Mouse (Mus musculus) cerebellum, adult 9-10 months (tissue): ENCODE results near the gene Larp4b.
"Not testable (repeated sequence)": the region's sequence is repeated elsewhere in the genome, so short reads cannot be mapped to it uniquely, and the experiment has no call there.

Experiments
- DNase-seq: peaks from one replicate; pipeline ENCODE4 v3.0.0; 2022

The Larp4b gene

DNA sequence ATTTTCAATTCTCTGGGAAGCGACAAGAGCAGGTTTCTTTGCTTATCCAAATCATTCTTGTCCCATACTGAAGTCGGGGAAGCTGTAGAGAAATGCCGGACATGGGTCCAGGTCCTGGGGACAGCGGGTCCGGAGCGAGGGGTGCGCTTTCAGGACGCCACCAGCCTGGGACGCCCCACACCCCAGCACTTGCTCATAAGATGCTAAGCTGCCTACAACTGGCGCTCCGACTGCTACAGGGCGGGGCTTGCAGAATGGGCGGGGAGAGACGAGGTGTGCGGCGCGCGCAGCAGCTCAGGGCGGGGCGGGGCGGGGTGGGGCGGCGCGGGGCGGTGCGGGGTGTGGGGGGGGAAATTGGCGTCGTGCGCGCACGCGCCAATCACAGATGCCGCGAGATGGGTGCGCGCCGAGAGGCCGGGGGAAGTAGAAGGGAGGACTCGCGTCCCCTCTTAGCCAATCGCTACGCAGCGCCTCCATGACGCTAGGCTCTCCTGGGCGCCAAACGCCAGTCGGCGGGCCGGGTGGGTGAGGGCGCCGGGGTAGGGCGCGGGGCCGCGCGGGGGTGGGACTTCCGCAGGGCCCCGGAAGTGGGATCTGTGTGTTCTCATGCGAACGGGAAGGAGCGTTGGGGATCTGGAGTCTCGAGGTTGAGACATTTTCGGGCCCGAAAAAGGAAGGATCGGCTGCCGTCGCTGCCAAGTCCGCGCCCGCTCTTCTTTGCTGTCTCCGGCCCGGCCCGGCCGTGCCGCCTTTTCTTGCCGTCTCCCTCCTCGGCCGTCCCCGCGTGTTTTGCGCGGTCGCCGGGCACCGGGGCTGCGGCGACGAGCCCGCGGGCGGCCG is at the start of gene Larp4b:
Larp4b (plus strand) TSS at position 566 of the 840 bp plus-strand sequence.
- DNase-seq, result peak; percentile 96

DNA sequence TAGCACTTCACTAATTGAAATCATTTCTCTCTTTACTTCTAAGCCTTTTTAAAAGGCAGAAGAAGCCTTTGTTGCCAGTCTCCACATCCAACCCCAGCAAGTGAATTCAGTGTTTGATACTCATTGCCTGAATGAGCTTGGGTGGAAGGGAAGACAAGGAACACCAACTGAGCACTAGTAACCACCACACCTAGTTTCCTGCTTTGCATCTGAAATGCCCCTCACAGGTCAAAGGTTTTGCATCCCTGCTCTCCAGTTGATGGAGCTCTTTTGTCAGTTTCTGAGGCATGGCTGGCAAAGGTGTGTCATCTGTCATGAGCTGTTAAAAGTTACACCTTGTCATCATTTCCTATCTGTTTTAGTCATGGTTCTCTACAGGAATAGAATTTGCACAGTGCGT is 49.0 kb upstream of the Larp4b start:
- no peak for DNase-seq

DNA sequence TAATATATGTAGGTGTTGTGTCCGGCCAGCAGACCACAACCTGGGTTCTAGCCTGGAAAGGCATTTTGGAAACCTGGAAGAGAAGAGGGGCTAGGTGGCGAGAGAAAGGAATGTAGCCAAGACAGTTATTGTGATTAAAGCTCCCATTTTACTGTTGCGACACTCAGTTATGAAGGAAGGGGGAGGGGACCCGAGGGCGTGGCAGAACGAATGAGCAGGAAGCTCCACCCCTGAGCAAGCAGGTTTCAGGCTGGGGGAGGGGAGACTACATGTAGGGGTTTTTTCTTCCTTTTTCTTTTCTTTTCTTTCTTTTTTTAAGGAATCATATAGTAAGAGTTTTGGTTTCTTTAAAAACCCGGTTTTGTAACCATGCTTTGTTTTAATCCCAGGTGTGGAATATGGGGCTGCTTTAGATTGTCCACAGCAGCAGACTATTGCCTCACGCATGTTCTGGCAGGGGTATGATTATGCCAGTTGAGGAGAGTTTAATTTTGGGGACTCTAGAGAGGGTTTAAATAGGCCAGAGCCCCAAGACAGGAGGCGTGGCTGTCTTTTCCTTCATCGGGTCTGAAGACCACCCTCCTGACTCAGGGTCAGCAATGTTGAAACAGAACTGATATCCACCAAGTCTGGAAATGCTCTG is 41.5 kb upstream of the Larp4b start:
- not testable (repeated sequence) for DNase-seq

DNA sequence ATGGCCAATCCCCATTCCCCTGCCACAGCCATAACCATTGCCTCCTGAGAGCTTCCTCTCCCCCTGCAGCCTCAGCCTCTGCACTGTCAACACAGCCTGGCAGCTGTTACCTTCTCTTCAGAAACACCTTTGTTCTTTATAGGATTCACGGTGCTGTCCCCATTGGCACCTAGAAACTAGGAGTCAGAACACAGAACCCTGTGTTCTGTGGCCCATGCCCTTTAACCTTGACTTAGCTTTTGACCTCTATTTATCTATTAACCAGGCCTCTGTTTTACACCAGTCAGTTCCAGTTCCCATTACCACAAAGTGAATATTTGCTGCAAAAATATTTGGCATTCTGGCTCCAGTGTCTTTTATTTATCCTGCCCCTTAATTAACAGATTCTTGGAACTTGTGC is 36.4 kb upstream of the Larp4b start:
- DNase-seq, result no peak

DNA sequence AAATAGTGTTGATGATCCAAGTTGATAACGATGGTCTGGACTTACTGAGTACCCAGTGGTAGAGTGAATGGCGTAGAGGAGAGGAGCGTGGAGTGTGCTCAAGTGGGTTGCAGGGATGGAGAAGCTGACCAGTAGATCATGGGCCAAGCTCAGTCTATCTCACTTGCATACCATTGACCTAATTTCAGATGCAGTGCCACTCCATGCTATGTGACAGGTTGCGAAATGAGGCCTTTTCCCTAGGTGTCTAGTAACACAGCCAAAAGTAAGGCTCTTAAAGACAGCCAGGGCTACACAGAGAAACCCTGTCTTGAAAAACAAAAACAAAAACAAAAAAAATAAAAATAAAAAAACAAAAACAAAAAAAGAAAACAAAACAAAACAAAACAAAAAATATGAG is 35.0 kb upstream of the Larp4b start:
- no peak for DNase-seq

DNA sequence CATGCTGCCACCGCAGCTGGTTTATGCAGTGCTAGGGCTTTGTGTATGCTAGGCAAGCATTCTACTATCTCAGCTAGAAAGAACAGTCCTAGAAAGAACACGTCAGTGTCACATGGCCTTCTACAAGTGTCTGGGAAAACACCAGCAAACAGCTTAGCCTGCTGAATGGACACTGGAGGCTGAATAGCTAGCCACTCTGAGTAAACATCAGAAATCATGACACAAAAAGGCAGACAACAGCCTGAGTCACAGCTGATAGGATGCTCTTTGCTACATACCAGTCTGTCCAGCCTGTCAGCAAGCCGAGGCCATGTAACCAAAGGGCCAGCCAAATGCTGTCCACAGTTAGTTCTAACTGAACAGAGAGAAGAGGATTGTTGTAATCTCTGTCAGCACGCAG is 32.3 kb upstream of the Larp4b start:
- DNase-seq, result no peak

DNA sequence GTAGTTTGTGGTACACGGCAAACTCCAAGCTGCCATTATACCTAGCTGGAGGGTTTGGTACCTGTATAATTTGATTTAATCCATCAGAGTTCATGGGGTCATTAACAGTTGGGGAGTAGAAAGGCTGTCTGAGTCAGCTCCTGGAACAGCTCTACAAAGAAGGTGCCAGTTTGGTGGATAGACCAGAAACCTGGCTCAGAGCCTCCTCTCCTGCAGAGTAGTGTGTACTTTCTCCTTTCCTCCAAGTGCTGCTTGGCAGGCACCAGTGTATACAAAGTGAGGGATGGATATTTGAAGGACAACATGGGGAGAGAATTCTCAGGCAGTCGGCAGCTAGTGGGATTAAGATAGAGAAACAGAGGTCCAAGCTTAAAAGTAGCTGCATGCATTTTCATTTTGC is 29.5 kb upstream of the Larp4b start:
- DNase-seq, result peak; percentile 39

DNA sequence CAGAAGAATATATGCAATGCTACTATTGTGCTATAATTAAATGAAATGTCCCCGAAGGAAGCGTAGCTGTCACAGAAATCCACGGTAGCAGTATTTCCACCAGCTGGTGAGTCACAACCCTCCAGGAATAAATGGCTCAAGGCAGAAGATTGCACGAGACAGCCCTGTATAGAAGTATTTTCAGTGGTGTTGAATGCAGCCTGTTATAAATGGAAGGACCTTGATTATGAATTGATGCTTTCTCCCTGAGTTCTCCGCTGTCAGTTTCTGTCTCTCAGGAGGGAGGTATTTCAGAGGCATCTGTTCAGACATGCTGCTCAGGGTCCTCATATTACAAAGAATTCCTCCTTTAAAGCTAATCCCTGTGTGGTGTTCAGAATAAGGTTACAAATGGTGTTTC is 27.6 kb upstream of the Larp4b start:
- no peak for DNase-seq

DNA sequence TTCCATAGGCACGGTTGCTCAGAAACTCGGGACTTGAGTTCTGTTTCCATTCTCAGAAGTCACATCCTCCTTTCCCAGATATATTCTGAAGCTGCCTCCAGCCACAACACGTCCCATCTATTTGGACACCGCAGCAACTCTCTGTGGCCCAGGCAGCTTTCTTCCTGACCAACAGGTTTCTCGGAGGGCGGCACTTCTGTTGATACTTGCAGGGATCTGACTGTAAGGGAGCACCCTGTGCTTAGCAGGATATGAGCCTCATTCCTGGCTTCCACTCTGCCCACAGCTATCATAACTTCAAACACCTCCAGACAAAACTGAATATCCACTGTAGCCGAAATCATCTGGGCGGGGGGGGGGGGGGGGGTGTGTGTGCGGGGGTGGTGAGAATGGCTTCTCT is 22.7 kb upstream of the Larp4b start:
- DNase-seq, result no peak

DNA sequence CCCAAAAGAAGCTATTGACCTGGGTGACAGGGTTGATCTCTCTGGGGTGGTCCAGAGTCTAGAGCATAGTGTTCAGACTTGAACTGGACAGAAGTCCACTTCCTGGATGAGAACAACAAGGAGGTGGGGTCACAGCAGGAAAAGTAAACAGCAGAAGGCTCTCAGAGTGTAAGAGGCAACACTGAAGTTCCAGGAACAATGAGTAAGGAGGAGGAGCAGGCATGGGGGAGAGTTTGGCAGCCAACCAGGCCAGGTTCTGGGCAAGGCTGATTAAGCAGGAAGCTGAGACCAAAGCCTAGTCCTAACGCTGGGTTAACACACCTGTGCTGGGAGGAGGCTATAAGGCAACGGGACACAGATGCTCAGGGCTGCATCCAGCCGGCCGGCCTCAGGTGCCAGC is 19.9 kb upstream of the Larp4b start:
- DNase-seq, result no peak

DNA sequence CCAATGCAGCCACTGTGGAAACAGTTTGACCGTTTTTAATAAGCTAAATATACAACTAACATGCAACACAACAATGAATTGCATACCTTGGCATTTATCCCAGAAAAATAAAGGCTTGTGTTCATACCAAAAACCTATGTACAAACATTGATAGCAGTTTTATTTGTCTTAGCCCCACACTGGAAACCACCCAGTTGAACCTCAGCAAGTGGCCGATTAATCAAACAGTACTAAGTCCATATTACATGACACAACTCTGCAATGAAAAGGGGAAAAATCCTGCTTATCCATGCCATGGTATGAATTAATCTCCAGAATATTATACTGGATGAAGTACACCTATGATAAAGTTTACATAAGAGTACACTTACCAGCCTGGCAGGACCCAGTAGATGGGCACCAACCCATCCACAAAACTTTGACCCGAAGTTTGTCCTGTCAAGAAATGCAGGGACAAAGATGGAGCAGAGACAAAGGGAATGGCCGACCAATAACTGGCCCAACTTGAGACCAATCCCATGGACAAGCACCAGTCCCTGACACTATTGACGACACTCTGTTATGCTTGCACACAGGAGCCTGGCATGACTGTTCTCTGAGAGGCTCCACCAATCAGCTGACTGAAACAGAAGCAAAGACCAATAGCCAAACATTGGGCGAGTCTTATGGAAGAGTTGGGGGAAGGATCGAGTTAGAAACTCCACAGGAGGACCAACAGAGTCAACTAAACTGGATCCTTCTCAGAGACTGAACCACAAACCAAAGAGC is 17.7 kb upstream of the Larp4b start:
- no peak for DNase-seq

DNA sequence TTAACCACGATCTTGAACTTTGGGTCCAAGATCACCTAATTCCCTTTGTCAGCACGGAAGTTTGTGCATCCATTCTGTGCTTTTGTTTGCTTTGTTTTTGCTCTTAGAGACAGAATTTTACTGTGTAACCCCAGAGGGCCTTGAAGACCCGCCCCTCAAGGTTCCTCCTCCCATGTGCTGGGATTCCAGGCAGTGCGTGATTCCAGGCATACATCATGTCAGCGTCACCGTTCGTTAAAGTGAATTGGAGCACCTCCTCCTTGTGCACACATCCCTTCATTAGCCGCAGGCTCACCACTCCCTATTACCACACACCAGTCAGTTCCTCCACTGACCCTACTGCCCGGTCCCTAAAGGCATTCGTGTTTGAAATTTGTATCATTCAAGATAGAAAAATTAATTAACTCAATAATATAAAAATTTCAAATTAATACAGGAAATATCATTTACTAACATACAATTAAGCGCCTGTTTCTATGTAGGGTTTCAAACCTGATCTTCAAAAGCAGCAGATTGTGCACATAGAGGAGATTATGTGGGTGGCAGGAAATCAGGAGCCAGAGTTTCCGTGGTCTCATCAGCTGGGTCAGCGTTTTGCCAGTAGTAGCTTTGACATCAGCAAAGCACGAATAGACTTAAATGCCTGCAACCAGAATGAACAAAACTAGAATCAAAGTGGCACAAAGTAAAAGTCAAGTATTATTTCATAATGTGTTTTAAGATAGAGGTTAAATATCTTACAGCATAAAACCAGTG is 11.4 kb upstream of the Larp4b start:
- DNase-seq, result no peak

DNA sequence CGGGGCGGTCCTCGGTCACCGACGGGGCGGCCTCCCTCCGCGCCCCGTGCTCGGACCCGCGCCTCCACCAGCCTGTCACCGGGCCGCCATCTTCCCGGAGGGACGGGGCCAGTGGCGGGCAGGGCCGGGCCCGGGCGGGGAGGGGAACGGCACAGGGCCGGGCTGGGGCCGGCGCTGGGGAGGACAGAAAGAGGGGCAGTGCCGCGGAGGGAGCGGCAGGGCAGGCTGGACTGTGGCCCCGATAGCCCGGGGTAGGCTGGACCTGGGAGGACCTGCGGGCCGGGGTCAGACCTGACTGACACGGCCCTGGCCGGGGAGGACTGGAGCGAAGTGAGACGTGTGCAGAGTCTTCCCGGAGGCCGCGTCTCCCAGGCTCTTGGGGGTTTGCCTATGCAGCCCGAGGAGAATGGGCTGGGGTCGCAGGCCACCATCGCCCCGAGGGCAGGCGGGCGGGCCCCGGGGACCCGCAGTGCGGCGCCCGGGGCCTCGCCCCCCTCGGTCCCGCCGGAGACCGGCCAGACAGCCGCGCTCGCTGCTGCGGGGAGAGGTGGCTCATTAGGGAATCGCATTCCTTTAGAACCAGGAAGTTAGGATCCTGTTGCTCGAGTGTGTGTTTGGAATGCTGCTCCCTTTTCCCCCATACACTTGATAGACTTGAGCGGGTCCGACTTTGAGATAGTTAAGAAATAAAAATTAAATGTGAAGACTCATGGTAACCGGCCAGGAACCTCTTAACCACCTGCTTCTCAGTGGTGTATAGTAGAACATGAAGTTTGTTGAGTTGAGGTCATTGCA is 702 bp downstream of the Larp4b start:
- DNase-seq, result peak; percentile 51

DNA sequence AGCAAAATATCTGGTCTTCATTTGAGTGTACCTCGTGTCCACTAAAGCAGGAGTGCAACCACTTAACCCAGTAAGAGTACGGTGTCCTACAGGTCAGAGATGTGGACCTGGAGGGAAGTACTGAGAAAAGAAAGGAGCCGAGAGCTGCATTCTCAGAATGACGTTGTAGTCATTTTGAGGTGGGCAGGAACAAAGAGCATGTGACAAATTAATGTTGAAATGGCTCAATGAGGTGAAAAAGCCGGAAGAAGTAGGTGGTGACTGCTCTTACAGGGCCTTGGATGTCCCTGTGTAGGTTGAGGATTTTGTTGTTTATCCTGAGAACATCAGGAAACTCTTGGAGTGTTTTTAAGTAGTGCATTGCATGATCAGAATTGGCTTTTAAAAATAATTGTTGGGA is 5.6 kb downstream of the Larp4b start:
- DNase-seq, result no peak

DNA sequence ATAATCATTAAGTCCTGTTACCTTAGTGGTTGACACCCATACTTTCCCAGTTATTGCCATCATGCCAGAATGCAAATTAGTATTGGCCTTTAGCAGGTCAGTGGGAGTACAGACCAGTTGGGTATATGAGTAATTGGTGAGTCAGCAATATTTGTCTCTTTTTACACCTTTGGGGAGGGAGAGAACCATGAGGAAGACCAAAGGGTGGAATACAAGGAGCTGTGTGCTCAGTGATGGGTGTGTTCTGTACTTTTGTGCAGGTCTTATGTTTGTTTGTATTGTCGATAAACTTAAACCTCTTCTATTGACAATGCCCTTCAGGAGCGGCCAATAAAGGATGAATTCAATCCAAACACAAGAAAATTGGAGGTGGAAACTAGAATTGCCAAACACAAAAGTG is 6.8 kb downstream of the Larp4b start:
- no peak for DNase-seq

DNA sequence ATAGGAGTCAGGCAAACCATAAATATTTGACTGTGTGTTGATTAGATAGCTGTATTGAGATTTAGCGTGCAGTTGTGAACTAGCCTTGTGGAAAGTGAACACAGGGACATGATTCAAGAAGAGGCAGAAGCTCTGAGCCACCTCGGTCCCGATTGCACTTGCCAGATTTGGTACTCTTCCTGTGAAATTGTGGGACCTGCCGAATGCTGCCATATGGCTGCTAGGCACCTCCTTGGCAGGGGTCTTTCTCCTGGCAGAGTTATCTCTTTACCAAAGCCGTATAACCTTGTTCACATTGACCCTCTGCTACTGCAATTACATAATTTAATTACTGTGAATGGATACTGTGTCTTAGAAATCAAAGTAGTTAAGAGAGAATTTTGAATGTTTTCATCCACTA is 12.6 kb downstream of the Larp4b start:
- DNase-seq, result peak; percentile 42

DNA sequence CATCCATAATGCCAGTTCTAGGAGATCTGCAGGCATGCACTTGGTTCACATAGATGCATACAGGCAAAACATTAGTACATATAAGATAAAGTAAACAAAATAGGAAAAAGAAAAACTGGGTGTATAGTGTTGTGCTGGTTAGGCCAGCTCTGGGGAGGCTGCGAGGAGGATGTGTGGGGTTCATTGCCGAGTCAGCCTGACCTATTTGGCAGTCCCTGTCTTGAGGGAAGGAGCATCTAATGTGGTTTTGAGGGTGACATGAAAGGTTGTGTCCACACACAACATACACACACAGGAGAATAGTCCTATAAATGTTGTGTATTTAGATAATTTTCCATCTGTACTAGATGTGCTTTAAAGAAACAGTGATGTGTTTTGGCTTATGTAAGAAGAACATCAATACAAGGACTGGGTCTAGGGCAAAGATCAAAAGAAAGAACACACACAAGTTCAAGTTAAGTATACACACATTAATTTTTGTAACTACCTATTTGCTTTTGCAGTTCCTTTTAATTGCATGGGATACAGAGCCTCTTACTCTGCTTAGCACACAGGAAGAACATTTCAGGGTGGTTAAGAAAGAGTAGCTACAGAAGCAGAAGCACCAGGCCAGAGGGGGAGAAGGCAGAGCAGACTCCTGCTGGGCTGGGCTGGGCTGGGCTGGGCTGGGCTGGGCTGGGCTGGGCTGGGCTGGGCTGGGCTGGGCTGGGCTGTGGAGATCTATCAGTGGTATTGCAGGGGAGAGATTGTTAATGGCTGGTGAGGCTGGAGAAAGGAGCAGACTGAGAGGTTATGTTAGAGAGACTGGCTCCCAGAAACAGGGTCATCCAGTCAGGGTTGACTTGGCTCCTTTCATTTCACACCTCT is 13.5 kb downstream of the Larp4b start:
- no peak for DNase-seq

DNA sequence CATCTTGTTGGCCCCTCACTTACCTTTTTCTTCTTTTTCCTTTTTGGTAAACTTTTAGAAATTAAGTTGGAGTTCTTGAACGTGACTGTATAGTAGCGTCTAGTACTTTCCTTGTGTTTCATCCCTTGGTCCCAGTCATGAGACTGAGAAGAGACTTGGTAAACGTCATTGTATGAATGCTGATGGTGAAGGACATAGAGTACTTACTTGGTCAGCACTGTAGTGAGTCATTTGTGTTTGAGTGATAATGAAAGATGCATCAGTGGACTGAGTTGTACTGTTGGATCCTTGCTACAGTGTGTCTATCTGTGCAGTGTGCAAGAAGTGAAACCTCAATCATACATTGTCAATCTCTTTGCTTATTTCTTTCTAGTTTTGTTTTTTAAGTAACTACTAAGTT is 20.1 kb downstream of the Larp4b start:
- DNase-seq, result no peak

DNA sequence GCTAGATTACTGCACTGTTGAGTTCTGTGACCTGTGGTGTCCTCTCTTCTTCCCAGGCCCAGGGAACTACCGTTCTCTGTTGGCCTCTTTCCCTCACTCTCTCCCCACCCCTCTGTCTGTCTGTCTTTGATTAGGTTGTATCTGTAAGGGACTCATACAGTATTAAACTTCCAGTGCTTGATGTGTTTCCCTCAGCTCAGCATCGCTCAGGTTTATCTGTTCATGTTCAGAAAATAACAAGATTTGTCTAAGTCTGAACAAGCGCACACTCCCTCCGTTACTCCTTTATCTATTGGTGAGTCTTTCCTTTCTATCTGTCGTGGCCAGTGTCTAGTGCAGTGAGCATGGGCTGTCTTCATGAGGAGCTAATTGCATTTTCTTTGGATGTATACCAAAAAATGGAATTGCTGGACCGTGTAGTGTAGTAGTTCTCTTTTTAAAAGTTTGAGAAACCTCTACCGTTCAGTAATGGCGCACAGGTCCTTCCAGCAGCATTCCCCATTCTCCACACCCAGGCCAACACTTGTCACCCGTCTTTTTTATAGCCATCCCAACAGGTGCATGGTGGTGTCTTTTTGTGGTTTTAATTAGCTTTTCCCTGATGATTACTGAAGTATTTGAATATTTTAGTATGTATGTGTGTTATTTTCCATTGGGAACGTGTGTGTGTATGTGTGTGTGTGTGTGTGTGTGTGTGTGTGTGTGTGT is 27.3 kb downstream of the Larp4b start:
- DNase-seq, result no peak

DNA sequence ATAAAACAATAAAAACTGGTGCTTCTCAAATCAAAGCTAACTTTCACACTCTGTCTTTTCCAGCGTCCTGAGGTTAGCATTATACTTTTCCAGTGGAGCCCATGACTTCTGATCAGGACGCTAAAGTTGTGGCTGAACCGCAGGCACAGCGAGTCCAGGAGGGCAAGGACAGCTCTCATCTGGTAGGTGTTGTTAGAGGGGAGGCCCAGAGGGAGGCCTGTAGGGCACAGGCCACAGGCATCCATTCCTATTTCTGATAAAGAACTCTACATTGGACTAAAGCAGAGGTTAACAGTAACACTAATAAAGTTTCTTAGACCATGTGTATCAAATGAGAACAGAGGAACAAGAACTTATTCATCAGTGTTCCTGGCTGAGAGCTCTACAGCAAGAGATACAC is 28.4 kb downstream of the Larp4b start:
- DNase-seq, result no peak

DNA sequence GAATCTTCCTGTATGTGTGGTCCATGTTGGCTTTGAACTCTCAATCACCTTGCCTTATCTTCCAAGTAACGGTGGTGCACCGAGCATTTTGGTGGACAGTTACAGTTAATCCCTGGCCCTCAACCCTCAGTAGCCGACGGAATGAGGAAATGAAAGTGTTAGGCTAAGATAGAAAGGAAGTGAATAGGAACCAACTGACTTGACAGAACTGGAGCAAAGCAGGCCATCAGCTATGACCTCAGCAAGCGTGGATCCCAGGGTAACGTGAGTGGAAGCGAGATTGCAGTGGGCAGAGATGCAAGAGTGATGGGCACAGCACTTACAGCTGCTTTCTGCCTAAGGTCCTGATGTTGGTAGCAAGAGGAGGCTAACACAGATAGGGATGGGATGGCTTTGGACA is 31.5 kb downstream of the Larp4b start:
- DNase-seq, result no peak
